Mouse (Mus musculus): ENCODE results near the gene Abcb8. TPM values are rescaled to one million over a fixed set of nuclear protein-coding genes. Genes with fewer than 3 reads are reported as not detected.
"Not testable (repeated sequence)": the region's sequence is repeated elsewhere in the genome, so short reads cannot be mapped to it uniquely, and the experiment has no call there.

Abcb8 gene
- polyA plus RNA-seq, 1 experiment from 2014 or later, result 9.0 TPM

DNA sequence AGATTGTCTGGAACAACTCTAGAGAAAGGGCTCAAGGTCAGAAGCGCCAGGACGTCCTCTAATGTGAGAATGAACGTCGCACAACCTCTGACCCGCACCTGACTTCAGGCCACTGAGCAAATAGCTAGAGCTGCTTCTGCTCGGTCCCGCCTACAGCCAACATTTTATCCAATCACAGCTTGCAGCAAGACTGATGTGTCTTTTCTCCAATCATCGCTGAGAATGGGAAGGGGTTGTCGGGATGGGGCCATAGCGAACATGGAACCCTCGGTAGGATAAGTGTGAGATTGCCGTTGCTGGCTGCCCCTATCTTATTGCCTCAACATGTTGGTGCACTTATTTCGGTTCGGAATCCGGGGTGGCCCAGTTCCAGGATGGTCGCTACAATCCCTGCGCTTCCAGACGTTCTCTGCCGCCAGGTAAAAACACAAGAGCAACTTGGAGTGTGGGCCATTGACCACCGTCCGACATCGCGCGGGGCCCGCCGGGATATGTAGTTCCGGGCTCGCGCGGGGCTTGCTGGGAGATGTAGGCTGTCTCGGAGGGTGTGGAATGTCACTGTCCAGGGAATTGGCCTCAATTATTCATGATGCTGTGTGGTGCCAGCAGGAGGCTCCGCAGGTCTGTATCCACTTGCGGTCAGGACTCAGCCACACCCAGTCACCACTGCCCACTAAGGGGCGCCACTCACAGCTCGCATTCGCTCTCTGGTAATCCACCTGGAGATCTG is 867 bp downstream of the Abcb8 start:
- H3K36me3 ChIP-seq (ENCODE audit: inconsistent target), result no peaks in the 10 kb centered on the region
- H3K4me3 ChIP-seq (ENCODE audit: inconsistent target), result peak overlapping the region; percentile 56
- peak overlapping the region; percentile 83 for H3K27ac ChIP-seq
- no peaks in the 10 kb centered on the region; the same call in 1 of the 2 replicates for H3K79me2 ChIP-seq (ENCODE audit: inconsistent target)
- 2% methylated on average over 36 of the region's 36 CpGs for WGBS (ENCODE audit: missing documents)

DNA sequence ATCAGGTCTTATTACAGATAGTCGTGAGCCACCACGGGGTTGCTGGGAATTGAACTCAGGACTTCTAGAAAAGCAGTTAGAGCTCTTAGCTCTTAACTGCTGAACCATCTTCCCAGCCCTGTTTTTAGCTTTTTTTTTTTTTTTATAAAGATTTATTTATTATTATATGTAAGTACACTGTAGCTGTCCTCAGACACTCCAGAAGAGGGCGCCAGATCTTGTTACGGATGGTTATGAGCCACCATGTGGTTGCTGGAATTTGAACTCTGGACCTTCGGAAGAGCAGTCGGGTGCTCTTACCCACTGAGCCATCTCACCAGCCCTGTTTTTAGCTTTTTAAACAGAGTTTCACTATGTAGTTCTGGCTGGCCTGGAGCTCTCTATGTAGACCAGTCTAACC is 2.8 kb downstream of the Abcb8 start:
- not testable (repeated sequence) for H3K4me3 ChIP-seq (ENCODE audit: inconsistent target); H3K27ac ChIP-seq; H3K79me2 ChIP-seq (ENCODE audit: inconsistent target); H3K36me3 ChIP-seq (ENCODE audit: inconsistent target)
- 88% methylated on average over 6 of the region's 6 CpGs for whole genome bisulfite sequencing (ENCODE audit: missing documents)

DNA sequence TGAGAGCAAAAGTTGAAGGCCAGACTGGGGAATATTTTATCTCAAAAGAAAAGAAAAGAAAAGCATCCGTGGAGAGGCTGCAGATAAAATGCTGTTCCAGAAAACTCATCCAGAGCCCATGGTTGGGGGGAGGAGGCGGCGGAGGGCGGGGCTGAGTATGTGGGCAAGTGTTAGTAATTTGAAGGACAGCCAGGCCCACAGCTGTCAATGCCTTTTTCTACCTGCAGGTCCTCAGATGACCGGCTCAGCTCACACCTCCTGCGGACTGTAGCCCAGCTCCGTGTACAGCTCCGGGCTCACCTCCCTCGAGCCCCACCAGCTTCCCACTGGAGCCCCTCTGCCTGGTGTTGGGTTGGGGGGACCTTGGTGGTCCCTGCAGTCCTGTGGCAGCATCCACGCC is 6.2 kb downstream of the Abcb8 start:
- 92% methylated on average over 10 of the region's 10 CpGs for WGBS (ENCODE audit: missing documents)
- peaks cover 12% of the 10 kb centered on the region; the same call in 1 of the 2 replicates for H3K36me3 ChIP-seq (ENCODE audit: inconsistent target)

DNA sequence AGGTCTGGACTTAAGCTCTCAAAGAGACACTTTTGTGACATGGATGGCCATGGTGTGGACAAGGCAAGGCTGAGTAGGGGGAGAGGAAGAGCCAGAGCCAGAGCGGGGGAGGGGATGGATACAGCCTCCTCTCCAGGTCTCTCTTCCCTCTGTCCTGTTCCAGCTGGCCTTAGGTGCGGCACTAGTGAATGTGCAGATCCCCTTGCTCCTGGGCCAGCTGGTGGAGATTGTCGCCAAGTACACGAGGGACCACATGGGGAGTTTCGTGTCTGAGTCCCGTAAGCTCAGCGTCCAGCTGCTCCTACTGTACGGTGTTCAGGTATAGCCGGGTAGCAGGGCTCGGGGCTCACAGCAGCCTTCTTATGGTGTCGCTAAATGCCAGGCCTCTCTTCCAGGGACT is 6.9 kb downstream of the Abcb8 start:
- H3K79me2 ChIP-seq (ENCODE audit: inconsistent target), result no peaks in the 10 kb centered on the region
- 97% methylated on average over 11 of the region's 11 CpGs for WGBS (ENCODE audit: missing documents)
- peaks cover 12% of the 10 kb centered on the region; the same call in 1 of the 2 replicates for H3K36me3 ChIP-seq (ENCODE audit: inconsistent target)
- no peak overlapping the region for H3K27ac ChIP-seq
- H3K4me3 ChIP-seq (ENCODE audit: inconsistent target), result no peak overlapping the region

More for the DNA sequence above, 6.2 kb downstream of the Abcb8 start:
- Histone ChIP-seq H3K79me2 (ENCODE audit: inconsistent target) (no peaks in the 10 kb centered on the region; the same call in 1 of the 2 replicates), H3K4me3 (ENCODE audit: inconsistent target) (no peak overlapping the region), H3K27ac (no peak overlapping the region)

DNA sequence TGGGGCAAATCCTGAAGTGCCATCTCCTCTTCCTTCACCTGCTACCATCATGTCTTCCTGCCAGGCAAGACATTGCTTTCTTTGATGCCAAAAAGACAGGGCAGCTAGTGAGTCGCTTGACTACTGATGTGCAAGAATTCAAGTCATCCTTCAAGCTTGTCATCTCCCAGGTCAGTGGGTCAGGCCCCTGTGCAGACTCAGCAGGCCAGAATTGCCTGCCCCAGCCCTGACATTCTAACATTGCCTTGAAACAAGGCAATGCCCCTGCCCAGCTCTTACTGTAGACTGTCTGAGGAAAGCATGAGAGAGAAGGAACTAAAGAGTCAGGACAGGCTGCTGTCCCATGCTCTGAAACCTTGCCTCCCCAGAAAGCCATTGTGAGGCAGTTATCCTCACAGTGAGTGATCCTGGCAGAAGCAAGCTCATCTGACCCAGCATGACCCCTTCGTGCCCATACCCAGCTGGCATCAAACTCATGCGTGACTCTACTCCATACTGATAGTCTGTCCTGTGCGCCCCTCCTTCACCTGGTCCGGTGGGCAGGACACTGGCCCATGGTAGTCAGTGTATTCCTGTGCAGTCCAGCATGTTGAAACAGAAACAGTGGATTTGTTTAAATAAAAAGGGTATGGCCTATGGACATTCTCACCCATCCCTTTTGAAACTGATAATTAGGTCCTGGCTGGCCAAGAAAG is 7.6 kb downstream of the Abcb8 start:
- Histone ChIP-seq H3K4me3 (ENCODE audit: inconsistent target) (no peak overlapping the region), H3K36me3 (ENCODE audit: inconsistent target) (peaks cover 12% of the 10 kb centered on the region; the same call in 1 of the 2 replicates), H3K27ac (no peak overlapping the region), H3K79me2 (ENCODE audit: inconsistent target) (no peaks in the 10 kb centered on the region)
- 95% methylated on average over 5 of the region's 5 CpGs for WGBS (ENCODE audit: missing documents)

DNA sequence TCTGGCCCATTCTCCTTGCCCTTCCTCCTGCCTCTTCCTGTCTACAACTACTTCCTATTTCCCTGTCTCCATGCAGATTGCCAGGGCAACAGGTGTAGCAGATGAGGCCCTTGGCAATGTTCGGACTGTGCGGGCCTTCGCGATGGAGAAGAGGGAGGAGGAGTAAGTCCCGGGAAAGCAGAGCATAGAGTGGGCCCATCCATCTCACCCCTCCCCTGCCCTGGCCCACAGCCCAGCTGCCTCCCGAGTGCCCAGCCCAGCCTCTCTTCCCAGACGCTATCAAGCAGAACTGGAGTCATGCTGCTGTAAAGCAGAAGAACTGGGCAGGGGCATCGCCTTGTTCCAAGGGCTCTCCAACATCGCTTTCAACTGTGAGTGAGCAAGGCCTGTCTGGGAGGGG is 8.5 kb downstream of the Abcb8 start:
- 97% methylated on average over 9 of the region's 9 CpGs for WGBS (ENCODE audit: missing documents)
- H3K4me3 ChIP-seq (ENCODE audit: inconsistent target), result no peak overlapping the region
- peaks cover 17% of the 10 kb centered on the region; the same call in 1 of the 2 replicates for H3K36me3 ChIP-seq (ENCODE audit: inconsistent target)
- H3K79me2 ChIP-seq (ENCODE audit: inconsistent target), result no peaks in the 10 kb centered on the region
- no peak overlapping the region for H3K27ac ChIP-seq

DNA sequence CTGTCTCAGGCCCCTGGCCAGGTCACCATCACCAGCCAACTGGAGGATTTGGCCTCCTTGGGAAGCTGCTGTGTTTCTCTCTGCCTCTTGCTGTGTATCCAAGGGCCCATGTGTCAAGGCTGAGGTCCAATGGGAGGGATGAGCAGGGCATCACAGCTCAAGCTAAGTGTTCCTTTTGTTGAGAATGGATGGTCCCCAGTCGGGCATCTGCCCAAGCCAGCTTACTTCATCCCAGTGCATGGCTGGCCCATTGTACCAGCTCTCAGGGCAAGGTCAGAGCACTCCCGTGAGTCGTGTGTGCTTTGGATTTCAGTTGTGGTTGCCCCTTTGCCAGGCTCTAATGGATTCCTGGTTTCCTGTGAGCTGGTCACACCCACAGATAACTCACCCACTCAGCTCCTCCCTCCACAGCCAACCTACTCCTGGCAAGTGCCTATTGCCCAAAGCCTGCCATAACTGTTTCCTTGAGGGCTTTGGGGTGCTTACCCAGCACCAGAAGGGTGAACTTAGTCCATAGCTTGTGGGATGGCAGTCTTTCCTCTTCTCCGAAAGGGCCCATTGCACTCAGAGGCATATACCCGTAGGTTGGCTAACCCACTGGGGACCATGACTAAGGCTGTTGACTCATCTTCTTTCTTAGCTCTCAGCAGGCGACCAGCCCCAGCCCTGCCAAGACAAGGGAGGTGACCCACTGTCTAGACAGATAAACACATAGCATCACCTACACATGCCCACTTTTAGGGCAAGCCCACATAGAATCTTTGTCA is 11.3 kb downstream of the Abcb8 start:
- H3K27ac ChIP-seq, result no peak overlapping the region
- H3K36me3 ChIP-seq (ENCODE audit: inconsistent target), result peaks cover 25% of the 10 kb centered on the region; the same call in 1 of the 2 replicates
- WGBS (ENCODE audit: missing documents), result 67% methylated on average over 6 of the region's 6 CpGs

DNA sequence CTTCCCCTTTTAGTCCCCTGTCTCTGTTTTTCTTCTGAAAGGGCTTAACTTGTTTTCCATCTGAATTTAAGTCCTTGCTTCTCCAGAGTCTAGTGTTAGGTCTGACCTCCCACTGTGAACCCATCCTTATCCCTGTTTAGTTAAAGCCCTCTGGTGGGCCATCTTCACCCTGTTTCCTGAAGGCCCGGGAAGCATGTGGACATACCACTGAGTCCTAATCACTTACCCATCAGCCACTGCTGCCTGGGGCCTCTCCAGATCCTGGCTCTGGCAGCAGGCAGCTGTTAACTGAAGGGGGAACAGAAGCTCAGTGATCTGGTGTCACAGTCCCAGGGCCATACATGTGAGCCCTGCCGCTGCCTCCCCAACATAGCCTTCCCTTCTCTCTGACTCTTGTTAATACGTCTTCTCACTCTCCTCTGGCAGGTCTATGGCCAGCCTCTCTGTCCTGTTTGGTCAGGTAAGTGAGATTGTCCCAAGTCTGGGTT is 12.0 kb downstream of the Abcb8 start:
- Histone ChIP-seq H3K36me3 (ENCODE audit: inconsistent target) (peaks cover 25% of the 10 kb centered on the region; the same call in 1 of the 2 replicates), H3K4me3 (ENCODE audit: inconsistent target) (no peak overlapping the region), H3K79me2 (ENCODE audit: inconsistent target) (no peaks in the 10 kb centered on the region), H3K27ac (no peak overlapping the region)
- 95% methylated on average over 3 of the region's 3 CpGs for WGBS (ENCODE audit: missing documents)

More for the DNA sequence above, 11.3 kb downstream of the Abcb8 start:
- no peak overlapping the region for H3K4me3 ChIP-seq (ENCODE audit: inconsistent target)
- no peaks in the 10 kb centered on the region for H3K79me2 ChIP-seq (ENCODE audit: inconsistent target)

DNA sequence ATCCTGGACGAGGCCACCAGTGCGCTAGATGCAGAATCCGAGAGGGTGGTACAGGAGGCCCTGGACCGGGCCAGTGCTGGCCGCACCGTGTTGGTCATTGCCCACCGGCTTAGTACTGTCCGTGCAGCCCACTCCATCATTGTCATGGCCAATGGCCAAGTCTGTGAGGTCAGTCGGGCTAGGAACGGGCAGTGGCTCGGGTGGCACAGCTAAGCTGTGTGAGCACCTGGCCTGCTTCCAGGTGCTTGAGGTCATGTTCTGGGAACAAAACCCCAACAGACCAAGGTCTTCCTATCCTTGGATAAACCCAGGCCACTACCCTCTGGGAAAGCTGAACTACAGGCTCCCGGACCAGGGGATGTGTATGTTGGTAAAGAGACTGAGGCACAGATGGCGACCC is 15.2 kb downstream of the Abcb8 start:
- H3K79me2 ChIP-seq (ENCODE audit: inconsistent target), result no peaks in the 10 kb centered on the region
- no peak overlapping the region for H3K4me3 ChIP-seq (ENCODE audit: inconsistent target)
- no peak overlapping the region for H3K27ac ChIP-seq
- 96% methylated on average over 13 of the region's 13 CpGs for WGBS (ENCODE audit: missing documents)
- H3K36me3 ChIP-seq (ENCODE audit: inconsistent target), result peaks cover 13% of the 10 kb centered on the region; the same call in 1 of the 2 replicates

DNA sequence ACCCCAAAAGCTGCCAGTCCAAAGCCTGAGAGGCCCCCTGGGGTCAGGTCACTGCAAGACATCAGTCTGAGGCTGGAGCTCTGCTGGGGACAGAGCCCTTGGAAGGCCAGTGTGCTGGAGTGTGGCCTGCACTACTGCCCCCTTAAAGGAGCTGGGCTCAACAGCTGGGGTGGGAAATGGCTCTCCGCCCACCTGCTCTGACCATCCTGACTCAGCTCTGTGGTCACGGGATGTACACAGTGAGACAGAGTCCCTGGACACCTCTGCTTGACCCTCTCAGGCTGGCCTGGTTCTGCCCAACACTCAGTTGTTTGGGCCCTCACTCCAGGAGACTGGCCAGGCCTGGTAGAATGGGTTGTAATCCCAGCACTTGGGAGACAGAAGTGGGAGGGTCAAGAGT is 16.0 kb downstream of the Abcb8 start:
- peaks cover 13% of the 10 kb centered on the region; the same call in 1 of the 2 replicates for H3K36me3 ChIP-seq (ENCODE audit: inconsistent target)
- H3K79me2 ChIP-seq (ENCODE audit: inconsistent target), result no peaks in the 10 kb centered on the region
- WGBS (ENCODE audit: missing documents), result 100% methylated on average over 2 of the region's 2 CpGs
- H3K4me3 ChIP-seq (ENCODE audit: inconsistent target), result no peak overlapping the region
- no peak overlapping the region for H3K27ac ChIP-seq

DNA sequence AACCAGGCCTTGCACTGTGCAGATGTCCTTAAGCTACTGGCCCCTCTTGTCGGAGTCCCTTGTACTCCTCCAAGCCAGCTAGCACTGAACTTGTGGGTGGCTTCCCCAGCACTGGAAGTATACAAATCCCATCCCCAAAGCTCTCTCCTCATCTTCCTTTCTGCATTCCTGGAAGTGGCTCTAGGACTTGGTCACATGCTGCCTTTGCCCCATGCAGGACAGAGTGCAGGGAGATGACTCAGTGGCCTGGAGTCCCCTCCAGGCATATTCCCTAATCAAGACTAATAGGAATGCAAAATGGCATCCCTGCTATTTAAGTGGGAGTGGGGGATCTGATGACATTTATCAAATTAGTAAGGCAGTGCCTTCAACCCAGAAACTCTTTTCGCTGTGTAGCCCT is 18.6 kb downstream of the Abcb8 start:
- 0 out of 2 replicates have a peak, but pooled peaks cover 8% of the 10 kb centered on the region for H3K36me3 ChIP-seq (ENCODE audit: inconsistent target)
- 96% methylated on average over 2 of the region's 2 CpGs for WGBS (ENCODE audit: missing documents)
- no peak overlapping the region for H3K4me3 ChIP-seq (ENCODE audit: inconsistent target)
- no peaks in the 10 kb centered on the region for H3K79me2 ChIP-seq (ENCODE audit: inconsistent target)
- no peak overlapping the region for H3K27ac ChIP-seq

DNA sequence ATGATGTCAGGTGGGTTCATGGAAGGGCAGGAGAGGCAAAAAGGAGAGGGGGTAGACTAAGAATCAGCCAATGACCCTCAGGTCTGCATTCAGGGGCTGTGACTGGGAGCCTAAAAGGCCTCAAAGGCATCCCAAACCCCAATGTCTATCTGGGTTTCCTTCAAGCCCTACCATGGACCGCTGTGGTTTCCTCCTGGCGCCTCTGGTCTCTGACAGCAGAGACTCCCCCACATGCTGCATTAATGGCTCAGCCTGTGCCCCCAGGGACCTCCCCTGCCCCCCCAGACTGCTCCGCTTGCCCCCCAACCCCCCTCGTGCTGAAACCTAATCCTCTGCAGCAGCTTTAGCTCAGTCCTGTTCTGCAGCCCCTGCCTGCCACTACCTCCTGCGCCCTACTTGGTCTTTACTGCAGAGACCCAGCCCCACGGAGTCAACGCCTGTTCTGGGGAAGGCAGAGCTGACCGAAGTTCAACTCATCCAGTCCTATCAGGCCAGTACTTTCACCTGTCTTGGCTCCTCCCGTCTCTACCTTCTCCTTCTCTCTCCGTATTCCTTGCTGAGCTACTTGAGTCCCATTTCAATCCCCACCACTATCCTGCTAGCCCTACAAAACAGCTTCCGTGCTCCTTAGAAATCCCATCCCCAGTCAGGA is 19.7 kb downstream of the Abcb8 start, which contains the start of gene Asic3:
Gene Asic3, plus strand, starts transcription at position 351 of the 652 bp plus-strand sequence.
- Histone ChIP-seq H3K27ac (no peak within 1 kb of the TSS), H3K79me2 (ENCODE audit: inconsistent target) (no peaks in the 10 kb centered on the region), H3K36me3 (ENCODE audit: inconsistent target) (no peaks in the 10 kb centered on the region), H3K4me3 (ENCODE audit: inconsistent target) (no peak within 1 kb of the TSS)
- WGBS (ENCODE audit: missing documents), result 31% methylated on average over 10 of the region's 11 CpGs

DNA sequence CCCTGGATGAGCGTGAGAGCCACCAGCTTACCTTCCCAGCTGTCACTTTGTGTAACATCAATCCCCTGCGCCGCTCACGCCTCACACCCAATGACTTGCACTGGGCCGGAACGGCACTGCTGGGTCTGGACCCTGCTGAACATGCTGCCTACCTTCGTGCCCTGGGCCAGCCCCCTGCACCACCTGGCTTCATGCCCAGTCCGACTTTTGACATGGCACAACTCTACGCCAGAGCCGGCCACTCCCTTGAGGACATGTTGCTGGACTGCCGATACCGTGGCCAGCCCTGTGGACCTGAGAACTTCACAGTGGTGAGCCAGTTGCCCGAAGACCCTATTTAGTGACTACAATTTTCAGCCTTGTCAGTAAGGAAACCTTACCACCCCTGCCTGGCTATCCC is 20.5 kb downstream of the Abcb8 start:
- H3K79me2 ChIP-seq (ENCODE audit: inconsistent target), result no peaks in the 10 kb centered on the region
- H3K27ac ChIP-seq, result no peak overlapping the region
- H3K4me3 ChIP-seq (ENCODE audit: inconsistent target), result no peak overlapping the region
- WGBS (ENCODE audit: missing documents), result 90% methylated on average over 13 of the region's 13 CpGs
- peaks cover 6% of the 10 kb centered on the region; the same call in 1 of the 2 replicates for H3K36me3 ChIP-seq (ENCODE audit: inconsistent target)

DNA sequence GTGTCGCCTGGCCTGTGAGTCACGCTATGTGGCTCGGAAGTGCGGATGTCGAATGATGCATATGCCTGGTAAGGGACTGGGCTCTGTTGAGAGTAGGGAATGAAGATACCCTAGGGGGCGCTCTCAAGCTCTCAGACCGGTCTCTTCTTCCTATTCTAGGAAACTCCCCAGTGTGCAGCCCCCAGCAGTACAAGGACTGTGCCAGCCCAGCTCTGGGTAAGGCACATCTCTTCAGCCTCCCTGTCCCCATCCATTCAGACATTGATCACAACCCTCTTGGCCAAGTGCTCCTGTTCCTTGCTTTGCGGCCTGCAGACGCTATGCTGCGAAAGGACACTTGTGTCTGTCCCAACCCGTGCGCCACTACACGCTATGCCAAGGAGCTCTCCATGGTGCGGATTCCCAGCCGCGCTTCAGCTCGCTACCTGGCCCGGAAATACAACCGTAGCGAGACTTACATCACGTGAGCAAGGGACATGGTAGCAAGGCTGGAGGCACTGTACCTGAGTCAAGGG is 22.8 kb downstream of the Abcb8 start:
- 15% methylated on average over 21 of the region's 21 CpGs for WGBS (ENCODE audit: missing documents)
- Histone ChIP-seq H3K4me3 (ENCODE audit: inconsistent target) (no peak overlapping the region), H3K27ac (no peak overlapping the region), H3K36me3 (ENCODE audit: inconsistent target) (peaks cover 28% of the 10 kb centered on the region; the same call in 1 of the 2 replicates), H3K79me2 (ENCODE audit: inconsistent target) (no peaks in the 10 kb centered on the region)
